Mouse (Mus musculus): ENCODE results near the gene Mgrn1.

GRCm38 (mm10) chr16:4957446-4957845 lies 71.4 kb downstream of the Mgrn1 start:
- TF ChIP-seq CTCF (conservative IDR thresholded peaks at IDR 0.05; ENCODE audit: low read length) (no peak), NANOG (IDR thresholded peaks at IDR 0.05; ENCODE audit: borderline replicate concordance, low read length) (no peak)
